Mouse (Mus musculus): ENCODE measurements at regions not wholly inside any gene's neighbourhood (a gene's known extent, or its start where the extent isn't known, plus 50 kb on each side); places are given as distances from the start of the nearest gene placed in this dataset.

GRCm38 (mm10) chr17:14540269-14540975, 153.6 kb downstream of the Thbs2 start:
- no peak for DNase-seq (ENCODE audit: low read depth, low spot score)

GRCm38 (mm10) chr17:14539651-14540050, 154.4 kb downstream of the Thbs2 start:
- no peak for DNase-seq (ENCODE audit: low read depth, low spot score)

GRCm38 (mm10) chr17:14539191-14539590, 154.8 kb downstream of the Thbs2 start:
- DNase-seq (ENCODE audit: low read depth, low spot score), result no peak

- no peak for DNase-seq (ENCODE audit: low read depth, low spot score)
These were observed 155.5 kb downstream of the Thbs2 start for GRCm38 (mm10) chr17:14538527-14538926.

- no peak for DNase-seq (ENCODE audit: low read depth, low spot score)
These were observed 161.1 kb downstream of the Thbs2 start for GRCm38 (mm10) chr17:14532979-14533314.

GRCm38 (mm10) chr17:14532298-14532978, 161.6 kb downstream of the Thbs2 start:
- DNase-seq (ENCODE audit: low read depth, low spot score), result no peak

GRCm38 (mm10) chr17:14531796-14532195, 162.2 kb downstream of the Thbs2 start:
- DNase-seq (ENCODE audit: low read depth, low spot score), result no peak

- DNase-seq (ENCODE audit: low read depth, low spot score), result no peak
These were observed 166.3 kb downstream of the Thbs2 start for GRCm38 (mm10) chr17:14527691-14528090.

- DNase-seq (ENCODE audit: low read depth, low spot score), result no peak
These were observed 168.8 kb downstream of the Thbs2 start for GRCm38 (mm10) chr17:14525255-14525654.

- peak; percentile 81 for DNase-seq (ENCODE audit: low read depth, low spot score)
These were observed 169.4 kb downstream of the Thbs2 start for GRCm38 (mm10) chr17:14524426-14525236.

- no peak for DNase-seq (ENCODE audit: low read depth, low spot score)
These were observed 172.0 kb downstream of the Thbs2 start for GRCm38 (mm10) chr17:14522011-14522410.

GRCm38 (mm10) chr17:14520565-14520964, 173.5 kb downstream of the Thbs2 start:
- peak; percentile 73 for DNase-seq (ENCODE audit: low read depth, low spot score)

- DNase-seq (ENCODE audit: low read depth, low spot score), result no peak
These were observed 174.7 kb downstream of the Thbs2 start for GRCm38 (mm10) chr17:14519367-14519766.

GRCm38 (mm10) chr17:14518216-14518615, 175.8 kb downstream of the Thbs2 start:
- DNase-seq (ENCODE audit: low read depth, low spot score), result no peak

GRCm38 (mm10) chr17:14517368-14517767, 176.7 kb downstream of the Thbs2 start:
- no peak for DNase-seq (ENCODE audit: low read depth, low spot score)

- DNase-seq (ENCODE audit: low read depth, low spot score), result peak; percentile 77
These were observed 177.9 kb downstream of the Thbs2 start for GRCm38 (mm10) chr17:14516097-14516496.

GRCm38 (mm10) chr17:14513454-14513853, 180.6 kb downstream of the Thbs2 start:
- DNase-seq (ENCODE audit: low read depth, low spot score), result no peak

GRCm38 (mm10) chr17:14510486-14510885, 183.5 kb downstream of the Thbs2 start:
- peak; percentile 90 for DNase-seq (ENCODE audit: low read depth, low spot score)

GRCm38 (mm10) chr17:14507111-14507510, 186.9 kb downstream of the Thbs2 start:
- DNase-seq (ENCODE audit: low read depth, low spot score), result no peak

- DNase-seq (ENCODE audit: low read depth, low spot score), result no peak
These were observed 187.9 kb downstream of the Thbs2 start for GRCm38 (mm10) chr17:14506123-14506522.

GRCm38 (mm10) chr17:14505415-14505814, 188.6 kb downstream of the Thbs2 start:
- DNase-seq (ENCODE audit: low read depth, low spot score), result no peak

- no peak for DNase-seq (ENCODE audit: low read depth, low spot score)
These were observed 190.4 kb downstream of the Thbs2 start for GRCm38 (mm10) chr17:14503670-14504069.
